Mouse (Mus musculus) heart, embryonic 15.5 days (tissue): ENCODE measurements around the gene Chd1l. TPM values are rescaled to one million over a fixed set of nuclear protein-coding genes. Genes with fewer than 3 reads are reported as not detected.

ENCODE experiments used
- ATAC-seq: fragments of 200-750 bp; cut with Nextera tagmentation; replicated peaks from 2 replicates; pipeline ENCODE4 v1.8.0; 2017; ENCODE audit warnings: low read depth, moderate TSS enrichment; ENCODE audit not compliant: insufficient number of reproducible peaks, insufficient read depth, low FRiP score
- H3K27ac ChIP-seq: fragments of 300-500 bp; sonication (generic); 2 replicates; pipeline ENCODE4 v1.5.1; 2015; ENCODE audit warnings: mild to moderate bottlenecking, inconsistent platforms
- H3K27me3 ChIP-seq: fragments of 300-500 bp; sonication (generic); 2 replicates; pipeline ENCODE4 v1.6.1; 2015; ENCODE audit warnings: inconsistent platforms
- H3K36me3 ChIP-seq: fragments of 300-500 bp; sonication (generic); 2 replicates; pipeline ENCODE4 v1.6.1; 2015; ENCODE audit warnings: mild to moderate bottlenecking, inconsistent platforms
- H3K4me1 ChIP-seq: fragments of 300-500 bp; sonication (generic); replicated peaks from 2 replicates; pipeline ENCODE4 v1.6.1; 2015; ENCODE audit warnings: inconsistent platforms
- H3K4me2 ChIP-seq: fragments of 300-500 bp; sonication (generic); 2 replicates; pipeline ENCODE4 v1.6.1; 2015; ENCODE audit warnings: inconsistent platforms, mild to moderate bottlenecking, moderate library complexity
- H3K4me3 ChIP-seq: fragments of 300-500 bp; sonication (generic); 2 replicates; pipeline ENCODE4 v1.5.1; 2015; ENCODE audit warnings: mild to moderate bottlenecking, inconsistent platforms
- H3K9ac ChIP-seq: fragments of 300-500 bp; sonication (generic); 2 replicates; pipeline ENCODE4 v1.6.1; 2015; ENCODE audit warnings: mild to moderate bottlenecking, inconsistent platforms
- H3K9me3 ChIP-seq: fragments of 300-500 bp; sonication (generic); replicated peaks from 2 replicates; pipeline ENCODE4 v1.6.1; 2016; ENCODE audit warnings: inconsistent platforms
- WGBS: fragments of 180-500 bp; shearing (Covaris S2); methylation state at CpG from one replicate; pipeline ENCODE4 v1.1.7; 2015; ENCODE audit warnings: mixed read lengths; 5-methylcytosine and 5-hydroxymethylcytosine counted together
- polyA plus RNA-seq: library from polyadenylated mRNA; unstranded; fragments of >200 nt; fragmentation: Nextera tagmentation; extraction: Ambion mirVana; gene quantifications from 2 replicates; pipeline ENCODE4 v1.2.1, GENCODE M21; 2015

The Chd1l gene
- 12.8 and 13.6 TPM in 2 replicates for polyA plus RNA-seq

- H3K4me3 ChIP-seq = peak within 1 kb of the TSS; percentile 84
- no peaks in the 10 kb centered on the region for H3K9me3 ChIP-seq
- H3K27ac ChIP-seq = peak within 1 kb of the TSS; percentile 95
- H3K4me2 ChIP-seq = peak within 1 kb of the TSS; percentile 85
- ATAC-seq = peak; percentile 89
- H3K9ac ChIP-seq = peak within 1 kb of the TSS; percentile 85
- H3K36me3 ChIP-seq = no peaks in the 10 kb centered on the region
- WGBS = 1% methylated on average over 56 of the region's 56 CpGs
- no peaks in the 10 kb centered on the region for H3K27me3 ChIP-seq
- peaks cover 6% of the 10 kb centered on the region; the same call in 1 of the 2 replicates for H3K4me1 ChIP-seq
These were observed at the start of gene Chd1l for GRCm38 (mm10) chr3:97609845-97610410. Chd1l (minus strand) TSS chr3:97610203.

- Histone ChIP-seq H3K27me3 (no peaks in the 10 kb centered on the region), H3K4me2 (peak overlapping the region; percentile 78), H3K9me3 (no peaks in the 10 kb centered on the region), H3K36me3 (peaks cover 14% of the 10 kb centered on the region), H3K4me3 (0 out of 2 replicates have a peak overlapping the region, but pooled peaks have one; percentile 67), H3K4me1 (peaks cover 26% of the 10 kb centered on the region), H3K9ac (no peak overlapping the region), H3K27ac (no peak overlapping the region)
- no peak for ATAC-seq
- WGBS = 77% methylated on average over 7 of the region's 7 CpGs
These were observed 49.7 kb upstream of the Chd1l start for GRCm38 (mm10) chr3:97659746-97660145.

DNA sequence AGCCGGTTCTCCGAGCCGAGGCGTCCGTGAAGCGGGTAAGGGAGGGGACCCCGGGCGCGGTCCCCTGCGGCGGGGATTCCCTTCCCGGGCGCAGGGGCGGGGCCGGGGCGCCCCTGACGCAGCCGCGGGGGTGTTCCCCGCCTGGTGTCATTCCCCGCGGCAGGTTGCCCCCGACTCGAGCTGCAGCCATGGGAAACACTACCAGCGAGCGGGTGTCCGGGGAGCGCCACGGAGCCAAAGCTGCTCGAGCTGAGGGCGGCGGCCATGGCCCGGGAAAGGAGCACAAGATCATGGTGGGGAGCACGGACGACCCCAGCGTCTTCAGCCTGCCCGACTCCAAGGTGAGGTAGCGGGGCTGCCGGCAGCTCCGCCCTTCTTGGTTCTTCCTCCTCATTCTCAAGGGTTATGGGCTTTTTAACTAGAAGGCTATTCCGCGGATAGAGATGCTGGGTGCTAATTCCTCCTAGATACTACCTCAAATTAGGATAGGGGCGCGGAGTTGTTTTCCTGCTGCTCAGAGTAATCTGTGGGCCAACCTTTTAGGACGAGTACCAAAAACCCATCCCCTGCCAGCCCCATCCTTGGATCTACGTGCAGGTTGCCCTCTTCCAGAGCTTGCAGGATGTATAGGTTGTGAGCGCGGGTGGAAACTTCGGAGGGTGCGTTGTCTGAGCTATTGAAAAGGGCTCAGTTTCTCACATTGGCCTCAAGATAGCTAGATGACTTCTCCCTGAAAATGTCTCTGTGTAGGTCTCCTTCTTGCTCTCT lies 48.6 kb upstream of the Chd1l start:
- peak overlapping the region; percentile 81 for H3K27ac ChIP-seq
- H3K9ac ChIP-seq = peak overlapping the region; percentile 67
- peak; percentile 83 for ATAC-seq
- peaks cover 4% of the 10 kb centered on the region for H3K36me3 ChIP-seq
- H3K27me3 ChIP-seq = no peaks in the 10 kb centered on the region
- H3K4me3 ChIP-seq = peak overlapping the region; percentile 67
- H3K4me1 ChIP-seq = peaks cover 26% of the 10 kb centered on the region
- no peaks in the 10 kb centered on the region for H3K9me3 ChIP-seq
- peak overlapping the region; percentile 78 for H3K4me2 ChIP-seq
- under 1% methylated on average over 48 of the region's 50 CpGs for WGBS

DNA sequence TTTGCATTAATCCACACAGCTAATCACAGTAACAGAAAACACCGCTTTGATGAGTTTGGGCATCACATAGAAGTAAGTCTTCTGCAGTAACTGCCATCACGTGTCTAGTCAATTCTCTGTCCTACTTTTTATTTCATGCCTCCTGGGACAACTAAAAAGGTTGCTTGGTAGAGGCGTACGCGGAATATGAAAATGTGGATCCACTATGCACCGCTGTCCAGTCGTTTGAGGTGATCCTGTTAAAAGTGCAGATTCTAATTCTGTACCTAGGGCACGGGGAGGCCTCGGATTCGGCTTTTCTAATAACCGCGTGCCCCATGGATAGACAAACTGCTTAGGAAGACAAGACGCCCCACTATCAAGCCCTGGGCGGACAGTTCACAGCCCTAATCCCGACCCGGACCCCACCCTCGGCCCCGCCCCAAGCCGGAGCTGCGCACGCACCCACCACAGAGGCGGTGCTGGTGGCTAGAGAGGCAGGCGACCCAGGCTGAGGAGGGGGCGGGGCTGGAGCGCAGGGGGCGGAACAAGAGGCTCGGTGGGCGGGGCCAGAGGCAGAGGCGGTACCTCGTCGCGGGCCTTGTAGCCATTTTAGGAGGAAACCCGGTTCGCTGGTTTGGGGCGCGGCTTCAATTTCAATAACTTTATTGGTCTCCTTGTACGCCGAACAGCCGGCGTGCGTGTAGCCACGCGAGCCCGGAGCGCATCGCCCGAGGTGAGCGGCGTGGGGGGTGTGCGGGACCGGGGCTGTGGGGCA lies 47.8 kb upstream of the Chd1l start, which contains the start of gene Prkab2:
Prkab2 (plus strand) TSS at position 539 of the 757 bp plus-strand sequence.
- Histone ChIP-seq H3K4me3 (peak within 1 kb of the TSS; percentile 67), H3K4me1 (peaks cover 30% of the 10 kb centered on the region), H3K27ac (peak within 1 kb of the TSS; percentile 81), H3K9me3 (no peaks in the 10 kb centered on the region), H3K9ac (peak within 1 kb of the TSS; percentile 67), H3K27me3 (no peaks in the 10 kb centered on the region), H3K36me3 (no peaks in the 10 kb centered on the region), H3K4me2 (peak within 1 kb of the TSS; percentile 78)
- peak; percentile 94 for ATAC-seq
- WGBS = 1% methylated on average over 51 of the region's 51 CpGs

DNA sequence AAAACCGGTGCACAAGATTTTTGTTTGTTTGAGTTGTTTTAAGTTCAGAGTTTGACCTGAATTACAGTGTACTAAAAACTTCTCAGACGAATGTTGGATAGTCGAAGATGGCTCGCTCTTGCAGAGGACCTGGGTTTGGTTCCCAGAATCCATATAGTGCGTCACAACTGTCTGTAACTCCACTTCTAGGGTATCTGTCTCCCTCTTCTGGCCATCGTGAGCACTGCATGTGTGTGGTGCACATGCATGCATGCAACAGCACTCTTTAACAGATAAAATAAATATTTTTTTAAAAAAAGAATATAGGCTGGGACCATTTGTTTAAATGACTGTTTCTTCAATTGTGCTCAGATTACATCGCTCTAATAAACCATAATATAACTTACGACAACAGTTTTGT lies 44.9 kb upstream of the Chd1l start:
- H3K4me1 ChIP-seq = peaks cover 31% of the 10 kb centered on the region
- no peak overlapping the region for H3K27ac ChIP-seq
- H3K27me3 ChIP-seq = no peaks in the 10 kb centered on the region
- no peaks in the 10 kb centered on the region for H3K36me3 ChIP-seq
- no peak overlapping the region for H3K9ac ChIP-seq
- no peak for ATAC-seq
- 85% methylated on average over 8 of the region's 8 CpGs for WGBS
- no peak overlapping the region for H3K4me3 ChIP-seq
- H3K9me3 ChIP-seq = no peaks in the 10 kb centered on the region
- H3K4me2 ChIP-seq = no peak overlapping the region

- 88% methylated on average over 5 of the region's 5 CpGs for WGBS
- no peak for ATAC-seq
- no peak overlapping the region for H3K27ac ChIP-seq
These were observed 43.8 kb upstream of the Chd1l start for GRCm38 (mm10) chr3:97653781-97654180.

DNA sequence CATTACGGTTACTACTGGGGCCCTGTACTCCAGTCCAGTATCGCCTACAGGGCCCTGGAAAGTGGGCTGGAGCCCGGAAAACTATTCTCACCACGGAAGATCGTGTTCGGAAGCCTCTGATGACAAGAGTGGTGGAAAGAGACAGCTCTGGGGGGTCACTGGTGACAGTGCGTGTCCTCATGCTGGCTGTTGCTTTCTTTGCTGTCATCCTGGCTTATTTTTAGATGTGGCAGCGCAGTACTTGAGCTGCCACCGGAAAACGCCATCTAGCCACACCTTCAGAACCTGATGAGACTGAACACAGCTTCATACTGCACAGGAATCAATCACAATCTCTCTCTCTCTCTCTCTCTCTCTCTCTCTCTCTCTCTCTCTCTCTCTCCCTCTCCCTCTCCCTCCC lies 41.6 kb upstream of the Chd1l start:
- Histone ChIP-seq H3K4me3 (peak overlapping the region; percentile 10; the same call in 1 of the 2 replicates), H3K9ac (no peak overlapping the region)

More at GRCm38 (mm10) chr3:97653781-97654180, 43.8 kb upstream of the Chd1l start:
- Histone ChIP-seq H3K36me3 (no peaks in the 10 kb centered on the region), H3K9me3 (no peaks in the 10 kb centered on the region), H3K4me2 (no peak overlapping the region), H3K4me3 (no peak overlapping the region), H3K9ac (no peak overlapping the region), H3K4me1 (peaks cover 26% of the 10 kb centered on the region), H3K27me3 (no peaks in the 10 kb centered on the region)

GRCm38 (mm10) chr3:97649469-97649868 lies 39.5 kb upstream of the Chd1l start:
- H3K27ac ChIP-seq = no peak overlapping the region
- peaks cover 22% of the 10 kb centered on the region for H3K4me1 ChIP-seq
- no peak overlapping the region for H3K4me2 ChIP-seq
- H3K4me3 ChIP-seq = no peak overlapping the region
- no peaks in the 10 kb centered on the region for H3K9me3 ChIP-seq
- no peaks in the 10 kb centered on the region for H3K36me3 ChIP-seq
- H3K27me3 ChIP-seq = no peaks in the 10 kb centered on the region
- WGBS = 73% methylated on average over 6 of the region's 6 CpGs
- no peak for ATAC-seq
- no peak overlapping the region for H3K9ac ChIP-seq

More for the DNA sequence above, 41.6 kb upstream of the Chd1l start:
- H3K27ac ChIP-seq = peak overlapping the region; percentile 72
- H3K4me2 ChIP-seq = peak overlapping the region; percentile 48
- H3K4me1 ChIP-seq = peaks cover 22% of the 10 kb centered on the region
- 46% methylated on average over 10 of the region's 10 CpGs for WGBS
- H3K27me3 ChIP-seq = no peaks in the 10 kb centered on the region
- H3K9me3 ChIP-seq = no peaks in the 10 kb centered on the region
- no peaks in the 10 kb centered on the region for H3K36me3 ChIP-seq
- ATAC-seq = peak; percentile 82; the same call in 1 of the 2 replicates

DNA sequence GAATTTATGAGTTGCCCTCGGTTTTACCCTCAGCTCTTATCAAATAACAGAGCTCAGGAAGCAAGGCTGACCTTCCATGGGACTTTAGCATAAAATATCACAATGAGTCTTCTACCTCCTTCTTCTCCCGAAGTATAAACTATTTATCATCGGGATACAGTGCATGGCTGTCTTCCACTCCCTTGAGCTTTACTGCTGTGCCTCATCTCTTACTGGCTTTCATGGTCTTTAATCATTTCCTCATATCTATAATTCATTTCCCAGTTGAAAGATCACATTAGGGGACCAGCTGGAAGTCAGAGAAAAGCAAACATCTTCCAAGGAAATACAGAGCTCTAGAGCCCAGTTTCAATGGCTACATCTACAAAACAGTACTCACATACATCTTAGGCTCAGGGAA lies 39.0 kb upstream of the Chd1l start:
- Histone ChIP-seq H3K4me3 (no peak overlapping the region), H3K9me3 (no peaks in the 10 kb centered on the region), H3K36me3 (no peaks in the 10 kb centered on the region), H3K4me2 (no peak overlapping the region), H3K4me1 (peaks cover 22% of the 10 kb centered on the region), H3K27ac (no peak overlapping the region), H3K27me3 (no peaks in the 10 kb centered on the region), H3K9ac (no peak overlapping the region)
- 64% methylated on average over 3 of the region's 3 CpGs for WGBS
- no peak for ATAC-seq

- WGBS = 34% methylated on average over 1 of the region's 1 CpGs
- Histone ChIP-seq H3K27ac (no peak overlapping the region), H3K4me1 (peaks cover 24% of the 10 kb centered on the region), H3K9me3 (no peaks in the 10 kb centered on the region), H3K27me3 (no peaks in the 10 kb centered on the region), H3K36me3 (no peaks in the 10 kb centered on the region), H3K4me2 (no peak overlapping the region), H3K4me3 (no peak overlapping the region), H3K9ac (no peak overlapping the region)
- no peak for ATAC-seq
These were observed 38.5 kb upstream of the Chd1l start for GRCm38 (mm10) chr3:97648518-97648917.

- 65% methylated on average over 9 of the region's 9 CpGs for WGBS
- Histone ChIP-seq H3K4me3 (no peak overlapping the region), H3K36me3 (no peaks in the 10 kb centered on the region), H3K4me1 (0 out of 2 replicates have a peak, but pooled peaks cover 2% of the 10 kb centered on the region), H3K27me3 (no peaks in the 10 kb centered on the region), H3K9ac (no peak overlapping the region), H3K4me2 (no peak overlapping the region), H3K27ac (no peak overlapping the region), H3K9me3 (no peaks in the 10 kb centered on the region)
- no peak for ATAC-seq
These were observed 32.0 kb upstream of the Chd1l start for GRCm38 (mm10) chr3:97642001-97642400.
